Mouse (Mus musculus): ENCODE results near the gene Cdh22.

Gene Cdh22

DNA sequence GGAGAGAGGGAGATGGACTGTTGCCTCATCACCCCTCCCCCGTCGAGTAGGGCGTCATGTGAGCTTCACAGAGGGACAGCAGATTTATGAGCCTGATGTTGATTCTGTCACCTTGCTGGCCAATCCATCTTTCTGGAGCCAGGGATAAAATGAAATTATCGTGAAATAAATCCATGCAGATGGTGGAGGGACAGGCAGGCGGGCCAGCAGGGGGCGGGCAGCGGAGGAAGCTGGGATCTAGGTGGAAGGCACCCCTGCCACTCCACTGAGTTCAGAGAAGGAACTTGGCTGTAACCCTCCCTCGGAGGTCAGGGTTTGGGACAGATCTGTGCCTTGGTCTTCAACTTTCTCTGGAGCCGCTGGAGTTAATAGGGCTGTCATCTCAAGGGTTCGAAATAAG lies 156.0 kb downstream of the Cdh22 start:
- no peak for DNase-seq

DNA sequence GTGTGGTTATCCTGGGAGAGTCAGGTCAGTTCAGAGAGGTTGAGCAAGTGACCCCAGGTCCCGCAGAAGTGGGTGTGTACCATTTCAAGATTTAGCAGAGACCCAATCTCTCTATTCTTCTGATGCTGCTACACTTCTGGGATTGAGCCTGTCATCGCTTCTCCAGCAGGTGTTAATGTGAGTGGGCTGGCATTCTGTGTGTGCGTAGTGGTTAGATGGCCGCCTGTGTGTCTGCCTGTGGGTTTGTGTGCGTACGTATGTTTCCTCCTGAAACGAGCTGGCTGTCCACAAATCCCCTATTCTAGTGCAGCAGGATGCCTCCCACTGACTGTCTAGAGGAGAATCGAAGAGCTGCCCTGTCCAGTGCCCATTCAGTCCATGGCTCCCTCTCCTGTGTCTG lies 156.6 kb downstream of the Cdh22 start:
- no peak for DNase-seq

DNA sequence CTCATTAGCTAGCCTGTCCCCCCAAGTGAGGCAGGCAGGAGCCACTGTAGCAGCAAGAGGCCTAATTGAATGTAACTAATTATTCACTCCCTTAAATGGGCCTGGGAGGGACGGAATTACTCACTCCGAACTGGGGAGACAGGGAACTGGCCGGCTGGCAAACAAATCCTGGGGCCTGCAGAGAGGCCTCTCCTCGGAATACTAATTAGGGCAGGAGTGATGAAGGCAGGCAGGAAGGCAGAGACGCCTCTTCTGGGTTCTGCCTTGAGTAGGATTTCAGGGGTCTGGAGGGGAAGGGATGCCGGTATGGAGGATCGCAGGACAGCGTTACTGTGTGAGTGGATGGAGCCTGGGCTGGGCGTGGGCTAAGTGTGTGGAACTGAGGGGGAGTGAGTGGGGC lies 157.6 kb downstream of the Cdh22 start:
- DNase-seq = no peak

DNA sequence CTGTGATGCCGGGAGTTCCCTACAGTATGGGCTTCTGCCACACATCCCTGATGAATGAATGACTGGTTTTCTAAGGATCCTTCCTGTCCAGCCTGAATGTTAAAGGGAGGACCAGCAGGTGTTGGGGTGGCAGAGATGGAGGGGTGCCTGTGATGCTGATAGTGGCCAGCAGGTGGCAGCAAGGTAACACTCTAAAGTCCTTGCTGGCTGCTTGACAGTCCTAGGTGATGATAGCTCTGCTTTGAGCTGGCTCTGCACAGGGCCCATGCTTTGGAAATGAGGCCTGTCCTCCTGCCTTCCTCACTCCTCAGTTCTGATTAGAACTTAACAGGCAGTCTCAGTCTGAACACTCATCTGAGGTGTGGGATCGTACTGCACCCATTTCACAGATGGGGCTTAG lies 159.7 kb downstream of the Cdh22 start:
- DNase-seq = peak; percentile 92

DNA sequence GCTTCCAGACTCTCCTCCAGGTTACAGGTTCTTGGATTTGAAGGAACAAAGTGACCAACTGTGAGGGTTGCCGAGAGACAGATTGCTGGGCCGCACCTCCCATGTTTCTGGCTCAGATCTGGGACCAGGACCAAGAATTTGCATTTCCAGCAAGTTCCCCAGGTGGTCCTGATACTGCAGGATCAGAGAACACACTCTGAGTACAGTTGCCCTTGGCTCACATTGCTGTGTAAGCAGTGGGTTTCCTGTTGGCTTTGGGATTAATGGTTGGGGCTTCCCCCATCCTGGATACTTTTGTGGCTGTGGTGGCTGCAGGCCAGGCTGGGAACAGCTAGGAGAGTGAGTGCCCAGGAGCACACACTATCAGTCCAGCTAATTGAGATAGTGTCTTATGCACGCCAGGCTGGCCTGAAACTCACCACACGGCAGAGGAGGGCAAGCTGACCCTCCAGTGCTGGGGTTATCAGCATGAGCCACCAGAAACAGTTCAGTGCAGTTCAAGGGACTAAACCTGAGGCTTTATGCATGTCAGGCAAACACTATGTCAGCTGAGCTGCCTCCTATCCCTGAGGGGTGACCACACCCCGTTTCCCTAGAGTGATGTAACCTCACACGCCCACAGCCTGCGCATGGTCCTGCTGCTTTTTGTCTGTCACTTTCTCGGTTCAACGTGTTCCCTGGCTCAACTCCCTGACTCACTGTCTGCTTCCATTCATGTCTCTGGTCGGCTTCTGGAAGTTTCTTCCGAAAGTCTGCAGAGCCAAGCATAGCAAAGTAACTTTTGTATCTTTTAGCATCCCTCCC lies 160.4 kb downstream of the Cdh22 start:
- DNase-seq = peak; percentile 95

DNA sequence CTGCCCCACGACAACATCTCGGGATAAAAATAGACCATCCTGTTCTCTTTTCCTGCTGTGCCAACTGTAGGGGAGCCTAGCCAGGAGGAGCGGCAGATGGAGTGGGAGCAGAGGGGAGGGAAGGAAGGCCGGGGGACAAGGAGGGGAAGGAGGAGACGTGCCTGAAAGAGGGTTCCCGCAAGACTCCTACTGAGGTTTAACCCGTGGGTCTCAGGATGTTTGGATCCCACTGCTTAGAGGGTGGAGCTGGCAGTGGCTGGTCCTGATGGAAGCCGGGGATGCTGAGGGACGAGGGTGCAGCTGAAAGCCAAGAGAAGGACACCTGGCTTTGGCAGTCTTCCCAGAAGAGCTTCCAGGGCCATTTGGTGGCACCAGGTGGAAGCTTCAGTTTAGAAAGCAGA lies 161.3 kb downstream of the Cdh22 start:
- peak; percentile 94 for DNase-seq

DNA sequence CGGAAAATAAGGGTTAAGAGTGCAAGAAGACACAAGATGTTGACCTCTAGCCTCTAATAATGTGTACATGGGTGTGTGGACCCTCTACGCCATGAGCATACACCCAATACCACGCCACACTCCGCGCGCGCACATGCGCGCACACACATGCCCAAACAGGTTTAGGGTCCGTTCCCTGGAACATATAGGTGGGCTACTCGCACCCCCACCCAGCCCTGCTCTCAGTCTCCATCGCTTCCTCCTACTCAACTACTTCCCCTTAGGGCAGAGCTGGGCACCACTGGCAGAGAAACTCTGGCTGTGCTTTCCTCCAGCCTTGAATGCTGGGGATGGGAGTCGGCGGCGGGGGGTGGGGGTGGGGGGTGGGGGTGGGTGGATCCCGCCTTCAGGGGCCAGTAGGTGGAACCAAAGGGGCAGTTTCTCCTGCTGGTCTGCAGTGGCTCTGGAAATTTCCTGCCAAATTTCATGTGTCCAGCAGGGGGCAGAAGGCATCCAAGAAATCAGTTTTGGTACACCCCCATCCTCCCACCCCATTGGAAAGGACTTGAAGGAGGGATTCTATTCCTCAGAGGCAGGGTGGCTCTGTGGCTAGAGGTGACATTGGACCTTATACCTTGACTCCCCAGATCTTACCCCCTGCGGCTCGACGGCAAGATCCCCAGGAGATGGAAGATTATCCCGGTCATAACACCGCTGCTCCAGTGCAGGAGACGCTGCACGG lies 164.4 kb downstream of the Cdh22 start:
- DNase-seq = peak; percentile 86

DNA sequence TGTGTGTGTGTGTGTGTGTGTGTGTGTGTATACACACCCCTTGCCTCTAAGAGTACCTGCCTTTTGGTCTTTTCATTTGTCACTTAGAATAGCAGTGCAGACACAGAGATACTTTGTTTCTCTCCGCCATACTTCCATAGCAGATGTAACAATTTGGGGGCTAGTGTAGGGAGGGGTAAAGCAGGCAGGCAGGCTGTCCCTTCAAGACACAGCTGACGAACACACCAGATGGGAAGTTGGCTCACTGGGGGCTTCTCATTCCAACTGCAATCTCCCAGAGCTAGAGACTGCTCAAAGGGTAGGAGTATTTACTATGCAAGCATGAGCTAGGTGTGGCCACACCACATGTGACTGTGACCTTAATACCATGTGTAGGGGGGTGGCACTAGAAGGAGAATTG lies 165.8 kb downstream of the Cdh22 start:
- no peak for DNase-seq

DNA sequence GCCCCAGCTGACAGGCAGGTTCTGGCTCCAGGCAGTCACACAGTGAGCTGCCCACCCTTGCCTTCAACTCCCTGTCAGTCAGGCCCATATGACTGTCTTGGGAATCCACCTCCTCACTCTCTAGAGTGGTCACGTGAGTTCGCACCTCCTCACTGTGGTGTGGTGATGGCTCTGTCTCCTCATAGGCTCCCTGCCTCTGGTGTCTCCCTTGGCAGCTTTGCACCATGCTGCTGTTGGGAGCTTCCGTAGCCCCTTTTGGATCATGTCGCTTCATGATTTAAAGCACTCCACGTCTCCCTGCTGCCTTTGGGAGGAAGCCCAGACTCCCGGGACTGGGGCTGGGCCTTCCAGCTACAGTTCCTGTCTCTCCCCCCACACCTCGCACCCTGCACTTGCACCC lies 170.2 kb downstream of the Cdh22 start:
- no peak for DNase-seq

DNA sequence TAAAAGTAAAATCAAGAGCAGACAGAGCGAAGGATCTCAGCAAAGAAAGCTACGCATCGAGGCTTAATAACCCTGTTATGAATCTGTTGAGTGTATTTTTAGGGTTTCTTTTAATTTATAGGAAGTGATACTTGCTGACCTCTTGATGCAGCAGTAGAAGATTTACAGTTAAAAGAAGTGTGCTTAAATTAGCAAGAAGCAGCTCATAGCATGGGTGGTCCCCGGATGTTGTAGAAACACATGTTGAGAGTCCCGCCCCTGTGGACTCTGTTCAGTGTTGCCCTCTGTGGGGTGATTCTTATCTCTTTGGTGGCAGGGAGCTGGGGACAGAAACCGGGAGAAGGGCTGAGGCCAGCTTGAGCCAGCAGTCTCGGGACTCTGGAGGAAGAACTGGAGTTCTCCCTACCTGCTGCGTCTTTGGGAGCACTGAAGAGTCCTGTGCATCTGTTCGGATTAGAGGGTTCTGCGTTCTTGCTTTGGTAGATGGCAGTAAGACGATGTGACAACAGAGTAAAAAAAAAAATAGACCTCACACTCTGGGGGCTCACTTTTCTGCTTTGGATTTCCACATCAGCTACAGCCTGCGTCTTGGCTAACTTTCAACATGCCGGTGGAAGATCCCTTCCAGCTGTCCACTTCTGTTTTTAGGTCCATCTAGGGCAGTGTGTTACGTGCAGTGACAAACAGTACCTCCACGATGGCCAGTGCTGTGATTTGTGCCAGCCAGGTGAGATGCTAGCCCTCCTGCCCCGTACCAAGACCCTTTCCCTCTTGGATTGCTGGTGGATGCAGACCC lies 172.8 kb downstream of the Cdh22 start:
- DNase-seq = no peak
